Mouse (Mus musculus): ENCODE measurements at regions not wholly inside any gene's neighbourhood (a gene's known extent, or its start where the extent isn't known, plus 50 kb on each side); places are given as distances from the start of the nearest gene placed in this dataset.

DNA sequence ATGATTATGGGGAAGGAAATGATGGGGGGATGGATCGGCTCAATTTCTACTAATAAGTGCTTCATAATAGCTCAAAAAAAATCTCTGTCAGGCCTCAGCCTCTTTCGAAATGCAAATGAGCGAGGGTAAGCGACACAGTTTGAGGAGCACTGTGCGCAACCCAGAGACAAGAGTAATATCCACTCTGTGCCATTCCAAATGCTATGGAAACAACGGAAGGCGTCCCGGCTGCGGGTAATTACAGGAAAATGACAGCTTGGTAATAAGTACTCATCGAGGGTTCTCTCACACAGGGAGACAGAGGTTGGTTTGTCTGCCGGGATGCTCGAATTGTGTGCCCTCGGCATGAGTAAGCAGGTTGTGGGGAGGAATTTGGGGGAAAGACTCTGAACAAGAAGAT is 459.9 kb upstream of the Mgmt start:
- no peak for TF ChIP-seq CTCF (IDR thresholded peaks at IDR 0.05; ENCODE audit: borderline replicate concordance, insufficient read depth, low read length)
- no peak for TF ChIP-seq POLR2A (IDR thresholded peaks at IDR 0.05; ENCODE audit: low read depth, low read length)

Measured in embryonic fibroblast, embryonic 13.5 days (primary cell).